Mouse (Mus musculus) lung, adult 2 months (tissue): ENCODE data around the gene Olfr520.

Experiments used
- CTCF ChIP-seq: fragments of 200-500 bp; IDR thresholded peaks from 2 replicates; pipeline ENCODE4 v1.5.1; 2011; ENCODE audit warnings: mild to moderate bottlenecking, low read length, control low read depth; ENCODE audit not compliant: insufficient read depth
- POLR2A ChIP-seq: fragments of 200-500 bp; IDR thresholded peaks from 2 replicates; pipeline ENCODE4 v1.6.1; 2011; ENCODE audit warnings: low read depth, mild to moderate bottlenecking, control low read depth, low read length, borderline replicate concordance; ENCODE audit errors: extremely low read depth

DNA sequence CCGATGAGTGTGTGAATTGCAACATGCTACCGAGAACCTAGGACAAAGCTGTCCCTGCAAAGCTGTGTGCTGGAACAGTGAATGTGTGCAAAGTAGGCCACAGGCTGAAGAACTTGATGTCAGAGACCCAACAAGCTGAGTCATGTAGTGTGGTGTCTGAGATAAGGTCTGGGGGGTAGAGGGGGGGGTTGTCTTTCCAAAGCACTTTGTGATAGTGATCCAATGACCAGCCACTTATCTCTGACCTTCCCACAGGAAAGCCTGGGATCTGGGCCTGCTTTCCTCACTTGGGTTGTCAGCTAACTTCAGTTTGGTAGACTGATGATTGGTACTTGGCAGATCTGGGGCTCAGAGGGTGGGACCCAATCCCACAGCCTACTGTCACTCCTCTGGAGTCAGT is 4.5 kb downstream of the Olfr520 start:
- TF ChIP-seq CTCF, result no peak
- no peak for TF ChIP-seq POLR2A
